Mouse (Mus musculus) lung, postnatal 0 days (tissue): ENCODE data around the gene Pan3. TPM values are rescaled to one million over a fixed set of nuclear protein-coding genes. Genes with fewer than 3 reads are reported as not detected.

Experiments used
- ATAC-seq: fragments of 200-750 bp; cut with Nextera tagmentation; 2 replicates; pipeline ENCODE4 v1.8.0; 2017; ENCODE audit warnings: moderate library complexity
- DNase-seq: peaks from one replicate; pipeline ENCODE4 v3.0.0-alpha.2; 2016; ENCODE audit warnings: low spot score
- H3K27ac ChIP-seq: fragments of 300-500 bp; sonication (generic); 2 replicates; pipeline ENCODE4 v1.5.1; 2014; ENCODE audit warnings: antibody characterized with exemption, mild to moderate bottlenecking, low read length, mixed read lengths
- H3K27me3 ChIP-seq: fragments of 300-500 bp; sonication (generic); replicated peaks from 2 replicates; pipeline ENCODE4 v1.6.1; 2014; ENCODE audit warnings: low read length, mixed read lengths; ENCODE audit not compliant: insufficient read depth
- H3K36me3 ChIP-seq: fragments of 300-500 bp; sonication (generic); 2 replicates; pipeline ENCODE4 v1.6.1; 2014; ENCODE audit warnings: low read length, mixed read lengths; ENCODE audit not compliant: insufficient read depth
- H3K4me1 ChIP-seq: fragments of 300-500 bp; sonication (generic); 2 replicates; pipeline ENCODE4 v1.6.1; 2014; ENCODE audit warnings: antibody characterized with exemption, low read depth, low read length, mixed read lengths; ENCODE audit not compliant: insufficient read depth
- H3K4me2 ChIP-seq: fragments of 300-500 bp; sonication (generic); replicated peaks from 2 replicates; pipeline ENCODE4 v1.6.1; 2014; ENCODE audit warnings: low read depth, mild to moderate bottlenecking, low read length, moderate library complexity, mixed read lengths
- H3K4me3 ChIP-seq: fragments of 300-500 bp; sonication (generic); 2 replicates; pipeline ENCODE4 v1.5.1; 2014; ENCODE audit warnings: low read depth, low read length
- H3K9ac ChIP-seq: fragments of 300-500 bp; sonication (generic); replicated peaks from 2 replicates; pipeline ENCODE4 v1.6.1; 2014; ENCODE audit warnings: low read depth, mild to moderate bottlenecking
- H3K9me3 ChIP-seq: fragments of 300-500 bp; sonication (generic); 2 replicates; pipeline ENCODE4 v1.6.1; 2016; ENCODE audit warnings: low read length, mixed read lengths
- CTCF ChIP-seq: IDR thresholded peaks from 2 replicates; pipeline ENCODE4 v1.5.1; 2016; ENCODE audit warnings: antibody characterized with exemption, mild to moderate bottlenecking
- EP300 ChIP-seq: IDR thresholded peaks from 2 replicates; pipeline ENCODE4 v1.6.1; 2016; ENCODE audit warnings: antibody characterized with exemption, mild to moderate bottlenecking, control low read depth
- WGBS: fragments of 180-500 bp; shearing (Covaris S2); extraction: QIAGEN DNeasy Blood & Tissue Kit; methylation state at CpG from one replicate; pipeline ENCODE4 v1.1.7; 2014; 5-methylcytosine and 5-hydroxymethylcytosine counted together
- polyA plus RNA-seq: library from polyadenylated mRNA; unstranded; fragments of >200 nt; fragmentation: Nextera tagmentation; extraction: Ambion mirVana; gene quantifications from 2 replicates; pipeline ENCODE4 v1.2.1, GENCODE M21; 2015

The Pan3 gene
- polyA plus RNA-seq, 1 experiment from 2014 or later: 77.8 TPM

GRCm38 (mm10) chr5:147445252-147445651, 15.3 kb downstream of the Pan3 start:
- Histone ChIP-seq H3K4me3 (no peak overlapping the region), H3K27ac (no peak overlapping the region), H3K9ac (no peak overlapping the region), H3K36me3 (no peaks in the 10 kb centered on the region), H3K27me3 (no peaks in the 10 kb centered on the region), H3K9me3 (no peaks in the 10 kb centered on the region), H3K4me1 (peaks cover 14% of the 10 kb centered on the region; the same call in 1 of the 2 replicates), H3K4me2 (no peak overlapping the region)
- ATAC-seq (no peak), DNase-seq (no peak)
- WGBS: 85% methylated on average over 4 of the region's 4 CpGs
- TF ChIP-seq EP300 (no peak), CTCF (no peak)

GRCm38 (mm10) chr5:147448526-147448925, 18.6 kb downstream of the Pan3 start:
- Histone ChIP-seq H3K9ac (no peak overlapping the region), H3K4me2 (no peak overlapping the region), H3K27ac (no peak overlapping the region), H3K4me3 (no peak overlapping the region), H3K27me3 (no peaks in the 10 kb centered on the region), H3K4me1 (peaks cover 14% of the 10 kb centered on the region; the same call in 1 of the 2 replicates), H3K9me3 (no peaks in the 10 kb centered on the region), H3K36me3 (no peaks in the 10 kb centered on the region)
- WGBS: 73% methylated on average over 4 of the region's 4 CpGs
- TF ChIP-seq EP300: no peak
- no peak for TF ChIP-seq CTCF
- ATAC-seq: no peak
- DNase-seq: no peak

- H3K27ac ChIP-seq: no peak overlapping the region
- 68% methylated on average over 4 of the region's 4 CpGs for WGBS
- peak; percentile 40; the same call in 1 of the 2 replicates for ATAC-seq
Measured at GRCm38 (mm10) chr5:147448933-147449332, 19.0 kb downstream of the Pan3 start.

GRCm38 (mm10) chr5:147456491-147456890, 26.5 kb downstream of the Pan3 start:
- no peak overlapping the region for H3K4me3 ChIP-seq
- no peak overlapping the region for H3K27ac ChIP-seq
- DNase-seq (no peak), ATAC-seq (no peak)
- H3K4me2 ChIP-seq: no peak overlapping the region
- TF ChIP-seq CTCF (no peak), EP300 (no peak)
- no peaks in the 10 kb centered on the region for H3K27me3 ChIP-seq
- H3K9me3 ChIP-seq: no peaks in the 10 kb centered on the region
- H3K4me1 ChIP-seq: no peaks in the 10 kb centered on the region
- H3K36me3 ChIP-seq: no peaks in the 10 kb centered on the region; the same call in 1 of the 2 replicates
- WGBS: 67% methylated on average over 4 of the region's 4 CpGs
- H3K9ac ChIP-seq: no peak overlapping the region

More at GRCm38 (mm10) chr5:147448933-147449332, 19.0 kb downstream of the Pan3 start:
- TF ChIP-seq EP300: no peak
- no peak for TF ChIP-seq CTCF
- Histone ChIP-seq H3K4me2 (no peak overlapping the region), H3K27me3 (no peaks in the 10 kb centered on the region), H3K9me3 (no peaks in the 10 kb centered on the region), H3K4me1 (peaks cover 14% of the 10 kb centered on the region; the same call in 1 of the 2 replicates), H3K4me3 (no peak overlapping the region), H3K9ac (no peak overlapping the region), H3K36me3 (no peaks in the 10 kb centered on the region)
- no peak for DNase-seq

GRCm38 (mm10) chr5:147459821-147460567, 30.0 kb downstream of the Pan3 start:
- H3K36me3 ChIP-seq: no peaks in the 10 kb centered on the region; the same call in 1 of the 2 replicates
- ATAC-seq: peak; percentile 100
- H3K4me2 ChIP-seq: no peak overlapping the region
- no peaks in the 10 kb centered on the region for H3K4me1 ChIP-seq
- 42% methylated on average over 4 of the region's 4 CpGs for WGBS
- no peaks in the 10 kb centered on the region for H3K9me3 ChIP-seq
- TF ChIP-seq EP300: no peak
- TF ChIP-seq CTCF: no peak
- peak; percentile 89 for DNase-seq
- H3K27ac ChIP-seq: peak overlapping the region; percentile 57
- no peaks in the 10 kb centered on the region for H3K27me3 ChIP-seq
- no peak overlapping the region for H3K9ac ChIP-seq
- no peak overlapping the region for H3K4me3 ChIP-seq

- H3K4me3 ChIP-seq: no peak overlapping the region
- no peak overlapping the region for H3K27ac ChIP-seq
- no peaks in the 10 kb centered on the region; the same call in 1 of the 2 replicates for H3K36me3 ChIP-seq
- no peak for TF ChIP-seq CTCF
- no peak for TF ChIP-seq EP300
- DNase-seq (no peak), ATAC-seq (no peak)
- H3K4me1 ChIP-seq: no peaks in the 10 kb centered on the region
- WGBS: 55% methylated on average over 3 of the region's 3 CpGs
- no peaks in the 10 kb centered on the region for H3K9me3 ChIP-seq
- H3K4me2 ChIP-seq: no peak overlapping the region
- no peak overlapping the region for H3K9ac ChIP-seq
- no peaks in the 10 kb centered on the region for H3K27me3 ChIP-seq
Measured at GRCm38 (mm10) chr5:147463251-147463650, 33.3 kb downstream of the Pan3 start.
